Mouse (Mus musculus) bone marrow, adult 2 months (tissue): ENCODE measurements at regions not wholly inside any gene's neighbourhood (a gene's known extent, or its start where the extent isn't known, plus 50 kb on each side); places are given as distances from the start of the nearest gene placed in this dataset.
A peak's percentile ranks its signal among the peaks of the same experiment; 100 is the strongest.

Experiments used
- H3K27ac ChIP-seq: fragments of 200-500 bp; 2 replicates; pipeline ENCODE4 v1.5.1; 2012; ENCODE audit warnings: low read depth, mild to moderate bottlenecking, control low read depth, inconsistent platforms, low read length; ENCODE audit not compliant: control insufficient read depth, poor library complexity, insufficient read depth
- H3K4me1 ChIP-seq: fragments of 200-500 bp; 2 replicates; pipeline ENCODE4 v1.6.1; 2011; ENCODE audit warnings: low read length; ENCODE audit not compliant: control insufficient read depth, insufficient read depth
- H3K4me3 ChIP-seq: fragments of 200-500 bp; replicated peaks from 2 replicates; pipeline ENCODE3; 2011; ENCODE audit warnings: mild to moderate bottlenecking, low read depth, low read length, control low read depth; ENCODE audit not compliant: control insufficient read depth
- CTCF ChIP-seq: fragments of 200-500 bp; IDR thresholded peaks from 2 replicates; pipeline ENCODE4 v1.5.1; 2011; ENCODE audit warnings: low read length, control low read depth; ENCODE audit not compliant: control insufficient read depth, insufficient read depth
- POLR2A ChIP-seq: fragments of 200-500 bp; IDR thresholded peaks from 2 replicates; pipeline ENCODE4 v1.6.1; 2011; ENCODE audit warnings: low read depth, mild to moderate bottlenecking, control low read depth, low read length, borderline replicate concordance; ENCODE audit not compliant: control insufficient read depth
- WGBS: fragments of 180-500 bp; shearing (Covaris S2); methylation state at CpG from one replicate; pipeline ENCODE4 v1.1.7; 2018; 5-methylcytosine and 5-hydroxymethylcytosine counted together

- H3K4me3 ChIP-seq, result no peak overlapping the region
- 43% methylated on average over 2 of the region's 2 CpGs for WGBS
- TF ChIP-seq CTCF (no peak), POLR2A (no peak)
- H3K27ac ChIP-seq, result no peak overlapping the region
- no peaks in the 10 kb centered on the region for H3K4me1 ChIP-seq
Observed at GRCm38 (mm10) chr10:6053207-6053606, 131.0 kb upstream of the Rgs17 start.

- Histone ChIP-seq H3K4me1 (no peaks in the 10 kb centered on the region), H3K27ac (no peak overlapping the region), H3K4me3 (no peak overlapping the region)
- WGBS, result 63% methylated on average over 5 of the region's 5 CpGs
- TF ChIP-seq CTCF, result no peak
- no peak for TF ChIP-seq POLR2A
Observed at GRCm38 (mm10) chr10:6043358-6043757, 121.2 kb upstream of the Rgs17 start.

DNA sequence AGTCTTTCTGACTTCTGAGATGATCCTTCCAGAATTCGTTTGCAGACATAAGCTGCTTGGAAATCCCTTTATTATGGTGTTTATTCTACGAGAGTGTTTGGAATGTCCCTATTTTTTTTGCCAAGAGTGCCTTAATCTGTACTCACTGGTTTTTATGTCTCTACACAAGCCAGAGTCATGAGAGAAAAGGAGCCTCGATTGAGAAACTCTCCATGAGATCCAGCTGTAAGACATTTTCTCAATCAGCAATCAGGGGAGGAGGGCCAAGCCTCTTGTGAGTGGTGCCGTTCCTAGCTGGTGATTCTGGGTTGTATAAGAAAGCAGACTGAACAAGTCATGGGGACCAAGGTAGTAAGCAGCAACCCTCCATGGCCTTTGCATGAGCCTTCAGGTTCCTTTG is 117.6 kb upstream of the Rgs17 start:
- no peak overlapping the region for H3K27ac ChIP-seq
- no peak overlapping the region for H3K4me3 ChIP-seq
- no peak for TF ChIP-seq POLR2A
- no peak for TF ChIP-seq CTCF
- 62% methylated on average over 4 of the region's 4 CpGs for WGBS
- no peaks in the 10 kb centered on the region for H3K4me1 ChIP-seq

GRCm38 (mm10) chr10:6035792-6036487 is 113.7 kb upstream of the Rgs17 start:
- TF ChIP-seq CTCF (peak; percentile 51; the same call in 1 of the 2 replicates), POLR2A (no peak)
- Histone ChIP-seq H3K4me1 (no peaks in the 10 kb centered on the region), H3K4me3 (no peak overlapping the region), H3K27ac (no peak overlapping the region)
- 7% methylated on average over 25 of the region's 25 CpGs for WGBS

DNA sequence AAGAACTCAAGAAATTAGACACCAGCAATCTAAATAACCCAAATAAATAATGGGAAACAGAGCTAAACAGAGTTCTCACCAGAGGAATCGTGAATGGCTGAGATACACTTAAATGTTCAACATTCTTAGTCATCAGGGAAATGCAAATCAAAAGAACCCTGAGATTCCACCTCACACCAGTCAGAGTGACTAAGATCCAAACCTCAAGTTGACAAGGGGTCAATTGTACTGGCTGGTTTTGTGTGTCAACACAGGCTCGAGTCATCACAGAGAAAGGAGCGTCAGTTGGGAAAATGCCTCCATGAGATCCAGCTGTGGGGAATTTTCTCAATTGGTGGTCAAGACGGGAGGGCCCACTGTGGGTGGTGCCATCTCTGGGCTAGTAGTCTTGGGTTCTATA is 110.3 kb upstream of the Rgs17 start:
- H3K4me3 ChIP-seq, result no peak overlapping the region
- 71% methylated on average over 4 of the region's 4 CpGs for WGBS
- TF ChIP-seq POLR2A (no peak), CTCF (no peak)
- H3K27ac ChIP-seq, result no peak overlapping the region
- no peaks in the 10 kb centered on the region for H3K4me1 ChIP-seq

GRCm38 (mm10) chr10:6027551-6027950 is 105.4 kb upstream of the Rgs17 start:
- Histone ChIP-seq H3K27ac (no peak overlapping the region), H3K4me1 (no peaks in the 10 kb centered on the region), H3K4me3 (no peak overlapping the region)
- TF ChIP-seq CTCF, result no peak
- no peak for TF ChIP-seq POLR2A
- 39% methylated on average over 1 of the region's 1 CpGs for WGBS

DNA sequence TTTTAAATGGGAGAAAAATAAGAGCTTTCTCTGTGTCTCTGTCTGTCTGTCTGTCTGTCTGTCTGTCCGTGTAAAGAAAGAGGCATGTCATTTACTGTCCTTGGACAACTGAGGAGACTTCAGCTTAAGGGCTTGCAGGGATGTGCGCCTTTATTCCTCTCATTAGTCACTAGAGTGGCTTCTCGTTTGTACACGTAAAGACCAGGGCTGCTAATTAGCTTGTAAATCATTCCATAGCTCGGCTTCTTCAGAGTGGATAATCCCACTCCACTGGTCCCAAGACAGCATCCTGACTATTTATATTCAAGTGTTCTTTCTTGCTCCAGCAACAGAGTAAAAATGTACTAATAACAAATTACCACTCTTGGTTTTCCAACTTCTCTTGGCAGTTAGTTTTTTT is 104.1 kb upstream of the Rgs17 start:
- Histone ChIP-seq H3K4me3 (no peak overlapping the region), H3K4me1 (no peaks in the 10 kb centered on the region), H3K27ac (no peak overlapping the region)
- 75% methylated on average over 5 of the region's 5 CpGs for WGBS
- no peak for TF ChIP-seq POLR2A

GRCm38 (mm10) chr10:6022609-6023283 is 100.5 kb upstream of the Rgs17 start:
- no peak for TF ChIP-seq CTCF
- no peak for TF ChIP-seq POLR2A
- no peaks in the 10 kb centered on the region for H3K4me1 ChIP-seq
- WGBS, result 62% methylated on average over 2 of the region's 2 CpGs
- H3K4me3 ChIP-seq, result no peak overlapping the region
- H3K27ac ChIP-seq, result no peak overlapping the region

DNA sequence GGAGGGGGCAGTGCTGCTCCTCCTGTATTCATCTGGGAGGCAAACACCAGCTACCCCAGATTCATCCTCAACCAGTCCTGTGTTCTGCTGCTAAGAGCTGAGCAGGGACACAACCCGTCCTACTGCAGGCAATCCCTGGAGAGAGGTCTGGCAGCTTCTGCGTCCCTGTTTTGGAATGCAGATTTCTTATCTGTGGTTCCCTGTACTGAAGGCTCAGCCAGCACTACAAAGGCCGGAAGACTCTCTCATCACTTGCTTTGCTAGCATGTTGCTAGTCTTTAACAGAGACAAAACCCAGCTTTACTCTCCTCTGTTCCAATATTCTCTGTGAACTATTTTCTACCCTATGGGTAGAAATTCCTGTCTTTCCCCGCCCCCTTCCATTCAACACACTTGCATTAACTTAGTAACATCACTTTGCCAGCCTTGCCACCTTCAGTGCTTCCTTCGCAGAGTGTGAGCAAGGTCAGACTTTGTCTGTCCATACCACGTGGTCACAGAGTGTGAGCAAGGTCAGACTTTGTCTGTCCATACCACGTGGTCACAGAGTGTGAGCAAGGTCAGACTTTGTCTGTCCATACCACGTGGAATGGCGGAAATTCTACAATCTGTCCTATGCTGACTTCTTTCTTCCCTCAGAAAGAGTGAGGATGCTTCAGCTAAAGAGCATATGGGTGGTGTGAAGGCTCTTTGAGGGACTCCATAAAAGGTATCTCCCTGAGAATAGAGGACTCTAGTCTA is 98.9 kb upstream of the Rgs17 start:
- TF ChIP-seq CTCF, result no peak
- TF ChIP-seq POLR2A, result no peak
- H3K4me1 ChIP-seq, result no peaks in the 10 kb centered on the region
- H3K4me3 ChIP-seq, result no peak overlapping the region
- 51% methylated on average over 9 of the region's 9 CpGs for WGBS
- no peak overlapping the region for H3K27ac ChIP-seq
